Mouse (Mus musculus) lung, postnatal 0 days (tissue): ENCODE measurements around the gene Flad1.

Source experiments
- CTCF ChIP-seq: IDR thresholded peaks from 2 replicates; pipeline ENCODE4 v1.5.1; 2016; ENCODE audit warnings: antibody characterized with exemption, mild to moderate bottlenecking
- EP300 ChIP-seq: IDR thresholded peaks from 2 replicates; pipeline ENCODE4 v1.6.1; 2016; ENCODE audit warnings: antibody characterized with exemption, mild to moderate bottlenecking, control low read depth

- TF ChIP-seq CTCF (no peak), EP300 (no peak)
Measured at GRCm38 (mm10) chr3:89382033-89382882, 29.4 kb downstream of the Flad1 start.
